Mouse (Mus musculus): ENCODE data around the gene Gm9747. TPM values are rescaled to one million over a fixed set of nuclear protein-coding genes. Genes with fewer than 3 reads are reported as not detected.

Gene Gm9747
- total and polyA plus RNA-seq, 2 experiments from 2014 or later = 17.5 TPM; not detected in 1

DNA sequence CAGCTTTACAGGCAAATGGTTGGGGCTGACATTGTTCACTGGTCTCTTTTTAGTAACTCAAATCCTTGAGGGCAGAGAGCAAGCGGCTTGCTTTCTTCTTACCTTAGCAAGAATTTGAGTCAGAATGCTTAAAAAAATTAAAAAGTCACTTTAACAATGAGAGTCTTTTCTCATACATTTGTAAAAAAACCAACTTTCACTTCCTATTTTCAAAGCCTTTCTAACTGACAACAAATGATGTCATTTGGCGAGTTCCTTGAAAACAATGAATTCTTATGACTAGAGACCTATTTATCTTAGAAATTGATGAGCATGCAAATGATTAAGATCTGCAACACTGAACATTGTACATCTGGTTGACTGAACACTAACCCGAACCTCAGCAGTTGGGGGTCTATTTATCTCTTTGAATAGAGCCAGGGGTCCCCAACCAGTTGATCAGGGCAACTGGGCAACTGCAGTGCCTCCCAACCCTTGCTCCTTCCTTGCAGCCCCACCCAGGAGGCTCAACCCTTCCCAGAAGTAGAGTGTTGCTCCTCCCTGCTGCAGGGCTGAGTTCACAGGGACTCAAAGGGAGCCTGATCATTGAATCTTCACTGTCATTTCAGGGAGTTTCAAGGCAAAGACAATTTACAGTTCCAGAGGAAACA is 2.7 kb downstream of the Gm9747 start:
- H3K27me3 ChIP-seq (ENCODE audit: insufficient read depth, low read length) = no peaks in the 10 kb centered on the region
- WGBS = 63% methylated on average over 3 of the region's 3 CpGs

GRCm38 (mm10) chr1:82238245-82238644 is 5.3 kb downstream of the Gm9747 start:
- no peak for TF ChIP-seq CTCF (IDR thresholded peaks at IDR 0.05; ENCODE audit: low read depth)
- Histone ChIP-seq H3K4me3 (ENCODE audit: low read length) (no peak overlapping the region), H3K9ac (replicated peaks; ENCODE audit: low read length) (no peak overlapping the region), H3K27ac (no peak overlapping the region), H3K4me2 (ENCODE audit: low read depth, low read length) (no peak overlapping the region), H3K27me3 (ENCODE audit: insufficient read depth, low read length) (no peaks in the 10 kb centered on the region), H3K9me3 (ENCODE audit: low read length) (no peaks in the 10 kb centered on the region), H3K36me3 (ENCODE audit: insufficient read depth, low read length) (peaks cover 10% of the 10 kb centered on the region; the same call in 1 of the 2 replicates), H3K4me1 (ENCODE audit: insufficient read depth, low read length) (0 out of 2 replicates have a peak, but pooled peaks cover 6% of the 10 kb centered on the region)
- DNase-seq (ENCODE audit: low spot score) (no peak), ATAC-seq (no peak)
- WGBS = 78% methylated on average over 4 of the region's 4 CpGs

More for the DNA sequence above, 2.7 kb downstream of the Gm9747 start:
- no peak for TF ChIP-seq CTCF (IDR thresholded peaks at IDR 0.05; ENCODE audit: low read depth)
- Histone ChIP-seq H3K4me1 (ENCODE audit: insufficient read depth, low read length) (0 out of 2 replicates have a peak, but pooled peaks cover 2% of the 10 kb centered on the region), H3K27ac (no peak overlapping the region), H3K9ac (replicated peaks; ENCODE audit: low read length) (no peak overlapping the region), H3K4me3 (ENCODE audit: low read length) (no peak overlapping the region), H3K36me3 (ENCODE audit: insufficient read depth, low read length) (peaks cover 10% of the 10 kb centered on the region; the same call in 1 of the 2 replicates), H3K4me2 (ENCODE audit: low read depth, low read length) (no peak overlapping the region), H3K9me3 (ENCODE audit: low read length) (no peaks in the 10 kb centered on the region)
- DNase-seq (ENCODE audit: low spot score) = no peak
- no peak for ATAC-seq

DNA sequence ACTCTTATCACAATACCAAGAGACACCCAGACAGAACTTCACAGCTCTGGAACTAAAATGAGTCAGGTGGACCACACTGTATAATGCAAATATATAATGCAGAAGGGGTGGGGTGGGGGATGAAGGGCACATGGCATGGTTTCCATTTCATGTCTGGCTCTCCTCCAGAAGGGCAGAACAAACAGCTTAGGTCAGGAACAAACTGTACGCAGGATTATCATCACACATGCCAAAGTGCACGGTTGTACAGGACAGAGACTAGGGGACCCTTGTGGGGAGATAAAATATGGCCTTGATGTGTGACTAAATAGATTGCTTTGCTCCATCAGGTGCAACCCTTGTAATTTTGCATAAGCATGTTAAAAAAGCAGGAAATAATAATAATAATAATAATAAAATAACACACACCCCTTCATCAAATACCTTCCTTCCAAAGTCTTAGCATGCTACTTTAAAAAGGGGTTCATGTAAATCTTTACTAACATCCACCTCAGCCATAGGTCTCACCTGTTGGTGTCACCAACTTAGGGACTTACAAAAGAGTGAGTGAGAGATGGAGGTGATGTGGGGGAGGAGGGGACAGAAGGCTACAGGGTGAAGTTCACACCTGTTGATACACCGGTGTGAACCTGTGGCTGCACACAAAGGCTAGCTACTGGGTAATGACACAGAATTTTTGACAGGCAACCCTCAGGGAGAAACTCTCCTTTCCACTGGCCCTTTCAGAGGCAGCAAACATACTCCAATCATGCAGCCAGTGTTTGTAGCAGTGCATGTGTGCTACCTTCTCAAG is 6.7 kb downstream of the Gm9747 start:
- DNase-seq (ENCODE audit: low spot score) = no peak
- no peaks in the 10 kb centered on the region for H3K27me3 ChIP-seq (ENCODE audit: insufficient read depth, low read length)
- H3K27ac ChIP-seq = no peak overlapping the region
- WGBS = 66% methylated on average over 3 of the region's 3 CpGs
- no peak for ATAC-seq
- H3K9me3 ChIP-seq (ENCODE audit: low read length) = no peaks in the 10 kb centered on the region
- H3K4me1 ChIP-seq (ENCODE audit: insufficient read depth, low read length) = 0 out of 2 replicates have a peak, but pooled peaks cover 6% of the 10 kb centered on the region
- no peak for TF ChIP-seq CTCF (IDR thresholded peaks at IDR 0.05; ENCODE audit: low read depth)
- H3K9ac ChIP-seq (replicated peaks; ENCODE audit: low read length) = no peak overlapping the region
- H3K36me3 ChIP-seq (ENCODE audit: insufficient read depth, low read length) = peaks cover 6% of the 10 kb centered on the region; the same call in 1 of the 2 replicates
- H3K4me3 ChIP-seq (ENCODE audit: low read length) = no peak overlapping the region
- no peak overlapping the region for H3K4me2 ChIP-seq (ENCODE audit: low read depth, low read length)

GRCm38 (mm10) chr1:82243260-82243825 is 10.4 kb downstream of the Gm9747 start:
- Histone ChIP-seq H3K27ac (no peak overlapping the region), H3K4me1 (ENCODE audit: insufficient read depth, low read length) (0 out of 2 replicates have a peak, but pooled peaks cover 11% of the 10 kb centered on the region), H3K36me3 (ENCODE audit: insufficient read depth, low read length) (no peaks in the 10 kb centered on the region), H3K4me2 (ENCODE audit: low read depth, low read length) (no peak overlapping the region), H3K27me3 (ENCODE audit: insufficient read depth, low read length) (no peaks in the 10 kb centered on the region), H3K4me3 (ENCODE audit: low read length) (no peak overlapping the region), H3K9me3 (ENCODE audit: low read length) (no peaks in the 10 kb centered on the region), H3K9ac (replicated peaks; ENCODE audit: low read length) (no peak overlapping the region)
- TF ChIP-seq CTCF (IDR thresholded peaks at IDR 0.05; ENCODE audit: low read depth) = no peak
- ATAC-seq (peak; percentile 92), DNase-seq (ENCODE audit: low spot score) (peak; percentile 85)
- WGBS = 46% methylated on average over 6 of the region's 6 CpGs

DNA sequence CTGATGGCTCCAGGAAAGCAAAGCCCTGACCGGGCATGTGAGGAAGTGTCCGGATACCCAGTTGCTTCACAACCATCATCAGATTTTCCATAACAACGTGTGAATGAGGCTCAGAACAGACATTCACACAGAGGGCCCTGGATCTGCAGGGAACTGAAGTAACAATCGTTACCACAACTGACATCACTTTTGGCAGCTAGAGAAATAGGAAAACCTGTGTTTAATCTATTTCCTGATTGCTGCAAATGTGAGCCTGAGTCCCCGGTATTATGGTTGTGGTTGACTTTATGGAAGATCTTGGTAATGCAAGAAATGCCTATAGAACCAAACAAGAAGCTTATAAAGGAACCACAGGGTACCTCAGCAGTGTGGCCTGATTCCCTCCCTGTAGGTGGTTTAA is 12.1 kb downstream of the Gm9747 start:
- no peak for ATAC-seq

GRCm38 (mm10) chr1:82247221-82247951 is 14.5 kb downstream of the Gm9747 start:
- ATAC-seq = no peak
- H3K4me1 ChIP-seq (ENCODE audit: insufficient read depth, low read length) = 0 out of 2 replicates have a peak, but pooled peaks cover 8% of the 10 kb centered on the region
- no peaks in the 10 kb centered on the region for H3K27me3 ChIP-seq (ENCODE audit: insufficient read depth, low read length)
- H3K27ac ChIP-seq = no peak overlapping the region
- no peak overlapping the region for H3K9ac ChIP-seq (replicated peaks; ENCODE audit: low read length)
- no peak overlapping the region for H3K4me2 ChIP-seq (ENCODE audit: low read depth, low read length)
- H3K4me3 ChIP-seq (ENCODE audit: low read length) = no peak overlapping the region
- no peak for TF ChIP-seq CTCF (IDR thresholded peaks at IDR 0.05; ENCODE audit: low read depth)
- DNase-seq (ENCODE audit: low spot score) = no peak
- WGBS = 54% methylated on average over 10 of the region's 10 CpGs
- no peaks in the 10 kb centered on the region for H3K36me3 ChIP-seq (ENCODE audit: insufficient read depth, low read length)
- H3K9me3 ChIP-seq (ENCODE audit: low read length) = no peaks in the 10 kb centered on the region

More for the DNA sequence above, 12.1 kb downstream of the Gm9747 start:
- no peaks in the 10 kb centered on the region for H3K36me3 ChIP-seq (ENCODE audit: insufficient read depth, low read length)
- H3K27ac ChIP-seq = no peak overlapping the region
- H3K4me2 ChIP-seq (ENCODE audit: low read depth, low read length) = no peak overlapping the region
- no peak for DNase-seq (ENCODE audit: low spot score)
- H3K4me3 ChIP-seq (ENCODE audit: low read length) = no peak overlapping the region
- H3K4me1 ChIP-seq (ENCODE audit: insufficient read depth, low read length) = 0 out of 2 replicates have a peak, but pooled peaks cover 10% of the 10 kb centered on the region
- no peak for TF ChIP-seq CTCF (IDR thresholded peaks at IDR 0.05; ENCODE audit: low read depth)
- WGBS = 71% methylated on average over 5 of the region's 5 CpGs
- H3K9me3 ChIP-seq (ENCODE audit: low read length) = no peaks in the 10 kb centered on the region
- H3K9ac ChIP-seq (replicated peaks; ENCODE audit: low read length) = no peak overlapping the region
- H3K27me3 ChIP-seq (ENCODE audit: insufficient read depth, low read length) = no peaks in the 10 kb centered on the region
